Mouse (Mus musculus): ENCODE results near the gene St6galnac5. TPM values are rescaled to one million over a fixed set of nuclear protein-coding genes. Genes with fewer than 3 reads are reported as not detected.

Gene St6galnac5
- polyA plus RNA-seq, 1 experiment from 2014 or later, result 0.66 TPM

DNA sequence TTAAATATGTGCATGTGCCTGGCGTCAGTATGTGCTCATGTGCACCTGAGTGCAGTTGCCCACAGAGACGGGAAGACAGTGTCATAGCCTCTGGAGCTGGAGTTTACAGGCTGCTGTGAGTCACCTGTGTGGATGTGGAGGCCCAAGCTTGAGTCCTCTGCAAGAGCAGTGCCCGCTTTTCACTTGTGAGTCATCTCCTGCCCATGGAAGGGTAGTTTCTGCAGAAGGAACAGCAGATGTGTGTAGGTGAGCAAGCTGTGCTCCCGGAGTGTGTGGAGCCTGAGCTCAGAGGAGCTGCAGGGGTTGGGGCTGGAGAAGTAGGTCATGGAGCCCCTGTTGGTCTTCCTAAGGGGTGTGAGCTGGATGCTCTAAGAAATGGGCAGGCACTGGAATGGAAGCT is 10.7 kb downstream of the St6galnac5 start:
- no peak for DNase-seq (ENCODE audit: low spot score)
- H3K9ac ChIP-seq (ENCODE audit: low read depth, low read length), result no peak overlapping the region
- WGBS, result 87% methylated on average over 4 of the region's 4 CpGs
- no peaks in the 10 kb centered on the region for H3K36me3 ChIP-seq (ENCODE audit: insufficient read depth, low read length)
- no peak for ATAC-seq (replicated peaks; ENCODE audit: low FRiP score, low read depth)
- H3K4me1 ChIP-seq (replicated peaks; ENCODE audit: insufficient read depth, low read length), result no peaks in the 10 kb centered on the region
- no peaks in the 10 kb centered on the region for H3K27me3 ChIP-seq (ENCODE audit: insufficient read depth, low read length)
- no peak for TF ChIP-seq CTCF (IDR thresholded peaks at IDR 0.05; ENCODE audit: low read depth)
- no peak overlapping the region for H3K4me3 ChIP-seq (replicated peaks; ENCODE audit: low read depth, low read length)
- H3K27ac ChIP-seq, result no peak overlapping the region
- no peak overlapping the region for H3K4me2 ChIP-seq (ENCODE audit: low read length)
- no peaks in the 10 kb centered on the region for H3K9me3 ChIP-seq (replicated peaks; ENCODE audit: low read length)

DNA sequence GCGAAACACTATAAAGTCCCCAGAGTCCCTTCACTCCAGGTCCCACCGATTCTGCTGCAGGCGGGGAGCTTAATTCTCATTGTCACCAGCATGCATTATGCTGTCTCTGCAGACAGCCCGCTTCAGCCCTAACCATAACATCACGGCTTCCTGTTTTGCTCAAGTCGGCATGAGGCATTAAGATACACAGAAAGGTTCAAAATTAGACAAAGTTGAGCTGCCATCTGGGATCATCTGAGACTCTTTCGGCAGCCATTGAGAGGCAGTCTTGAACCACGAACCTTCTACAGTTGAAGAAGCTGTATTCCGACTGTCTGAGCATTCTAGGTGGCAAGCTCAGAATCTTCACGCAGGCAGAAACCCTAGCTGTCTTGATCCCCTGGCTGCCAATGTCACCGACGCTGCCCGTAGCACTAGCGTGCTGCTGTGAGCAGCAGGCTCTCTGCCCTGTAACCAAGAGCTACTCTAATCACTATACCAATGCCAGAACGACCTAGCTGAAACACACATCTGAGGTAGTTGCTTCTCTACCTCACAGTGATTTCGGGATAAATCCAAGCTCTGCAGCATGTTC is 12.2 kb downstream of the St6galnac5 start:
- H3K4me3 ChIP-seq (replicated peaks; ENCODE audit: low read depth, low read length), result no peak overlapping the region
- no peak overlapping the region for H3K9ac ChIP-seq (ENCODE audit: low read depth, low read length)
- H3K27me3 ChIP-seq (ENCODE audit: insufficient read depth, low read length), result no peaks in the 10 kb centered on the region
- no peaks in the 10 kb centered on the region for H3K9me3 ChIP-seq (replicated peaks; ENCODE audit: low read length)
- DNase-seq (ENCODE audit: low spot score) (no peak), ATAC-seq (replicated peaks; ENCODE audit: low FRiP score, low read depth) (no peak)
- no peaks in the 10 kb centered on the region for H3K4me1 ChIP-seq (replicated peaks; ENCODE audit: insufficient read depth, low read length)
- no peaks in the 10 kb centered on the region for H3K36me3 ChIP-seq (ENCODE audit: insufficient read depth, low read length)
- TF ChIP-seq CTCF (IDR thresholded peaks at IDR 0.05; ENCODE audit: low read depth), result no peak
- H3K27ac ChIP-seq, result no peak overlapping the region
- WGBS, result 66% methylated on average over 16 of the region's 16 CpGs
- H3K4me2 ChIP-seq (ENCODE audit: low read length), result no peak overlapping the region

DNA sequence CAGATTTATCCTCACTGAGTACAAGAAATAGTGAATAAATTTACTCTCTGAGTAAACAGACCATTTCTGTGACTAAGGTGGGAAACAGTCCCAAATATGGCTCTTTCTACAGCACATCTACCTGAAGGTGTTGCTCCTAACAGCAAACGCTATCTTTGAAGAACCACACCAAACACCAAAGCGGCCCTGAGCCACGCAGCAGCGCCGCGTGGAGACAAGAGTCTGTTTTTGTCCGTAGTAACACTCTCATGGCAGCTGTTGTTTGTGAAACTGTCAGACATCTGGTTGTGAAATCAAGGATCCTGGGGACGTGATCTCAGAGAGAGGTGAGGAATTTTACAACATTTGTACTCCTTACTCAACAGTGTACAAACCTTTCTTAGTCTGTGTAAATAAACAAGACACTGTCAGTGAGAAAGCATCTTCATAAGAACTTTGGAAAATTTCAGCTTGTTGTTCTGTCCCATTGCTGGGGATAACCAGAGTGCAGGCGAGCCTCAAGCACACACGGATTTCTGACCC is 20.1 kb downstream of the St6galnac5 start:
- Histone ChIP-seq H3K36me3 (ENCODE audit: insufficient read depth, low read length) (no peaks in the 10 kb centered on the region), H3K9me3 (replicated peaks; ENCODE audit: low read length) (no peaks in the 10 kb centered on the region), H3K27me3 (ENCODE audit: insufficient read depth, low read length) (no peaks in the 10 kb centered on the region), H3K4me3 (replicated peaks; ENCODE audit: low read depth, low read length) (no peak overlapping the region), H3K9ac (ENCODE audit: low read depth, low read length) (no peak overlapping the region), H3K4me2 (ENCODE audit: low read length) (no peak overlapping the region), H3K4me1 (replicated peaks; ENCODE audit: insufficient read depth, low read length) (no peaks in the 10 kb centered on the region), H3K27ac (no peak overlapping the region)
- ATAC-seq (replicated peaks; ENCODE audit: low FRiP score, low read depth), result no peak
- no peak for DNase-seq (ENCODE audit: low spot score)
- WGBS, result 50% methylated on average over 10 of the region's 10 CpGs
- no peak for TF ChIP-seq CTCF (IDR thresholded peaks at IDR 0.05; ENCODE audit: low read depth)

DNA sequence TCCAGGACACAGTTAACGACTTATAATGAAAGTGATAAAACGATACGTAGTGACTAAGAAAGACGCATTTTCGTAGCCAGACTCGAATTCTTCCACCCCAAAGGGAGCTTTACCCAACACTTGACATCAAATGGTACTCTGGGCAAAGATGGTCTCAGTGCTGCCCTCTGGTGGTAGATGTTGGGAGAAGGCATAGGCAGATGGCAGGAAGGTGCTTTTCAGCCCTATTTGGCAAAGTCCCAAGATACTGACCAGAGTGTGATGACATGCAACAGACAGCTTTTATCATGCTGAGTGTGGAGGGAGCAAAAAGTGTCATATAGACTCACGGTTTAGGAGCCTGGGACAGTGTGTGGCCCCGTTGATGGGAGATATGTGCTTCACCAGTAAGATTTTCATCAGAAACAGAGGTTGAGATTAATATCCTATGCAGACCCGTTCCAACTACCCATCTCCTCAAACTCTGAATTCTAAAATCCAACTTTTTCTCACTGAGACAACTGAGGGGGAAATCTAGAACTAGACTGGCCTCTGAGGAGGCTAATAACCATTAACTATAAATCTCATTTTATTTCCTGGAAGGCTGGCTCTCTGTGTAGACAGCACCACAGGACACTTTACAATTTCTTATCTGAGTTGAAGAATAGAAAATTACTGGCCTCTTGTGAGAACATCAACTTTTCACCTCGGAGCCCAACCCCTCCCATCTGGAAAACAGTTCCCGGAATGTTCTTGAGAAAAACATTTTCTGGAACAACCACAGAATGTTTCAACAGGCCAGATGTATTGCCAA is 23.5 kb downstream of the St6galnac5 start:
- DNase-seq (ENCODE audit: low spot score), result peak; percentile 71
- 0 out of 2 replicates have a peak, but pooled peaks have one; percentile 30 for ATAC-seq (replicated peaks; ENCODE audit: low FRiP score, low read depth)
- H3K4me1 ChIP-seq (replicated peaks; ENCODE audit: insufficient read depth, low read length), result no peaks in the 10 kb centered on the region
- no peak overlapping the region for H3K4me2 ChIP-seq (ENCODE audit: low read length)
- no peaks in the 10 kb centered on the region for H3K36me3 ChIP-seq (ENCODE audit: insufficient read depth, low read length)
- no peaks in the 10 kb centered on the region for H3K27me3 ChIP-seq (ENCODE audit: insufficient read depth, low read length)
- no peak overlapping the region for H3K9ac ChIP-seq (ENCODE audit: low read depth, low read length)
- 67% methylated on average over 11 of the region's 11 CpGs for WGBS
- no peak overlapping the region for H3K4me3 ChIP-seq (replicated peaks; ENCODE audit: low read depth, low read length)
- TF ChIP-seq CTCF (IDR thresholded peaks at IDR 0.05; ENCODE audit: low read depth), result peak; percentile 78
- H3K9me3 ChIP-seq (replicated peaks; ENCODE audit: low read length), result no peaks in the 10 kb centered on the region
- H3K27ac ChIP-seq, result no peak overlapping the region

DNA sequence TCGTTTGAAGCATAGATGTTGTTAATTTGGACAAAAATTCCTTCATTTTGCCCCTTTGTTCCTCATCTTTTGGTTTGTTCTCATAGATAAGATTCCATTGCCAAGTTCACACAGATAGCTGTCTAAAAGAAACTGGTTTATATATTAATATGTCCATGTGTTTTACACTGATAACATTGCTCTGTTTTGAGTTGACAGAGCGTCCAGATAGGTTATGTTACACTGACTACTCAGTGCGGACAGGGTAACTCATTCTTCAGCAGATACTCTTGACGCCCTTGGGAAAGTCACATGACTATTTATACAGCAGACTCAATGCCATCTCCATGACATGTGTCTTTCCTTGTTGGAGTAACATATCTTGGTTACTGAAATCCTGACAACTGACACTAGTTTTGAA is 25.3 kb downstream of the St6galnac5 start:
- H3K4me3 ChIP-seq (replicated peaks; ENCODE audit: low read depth, low read length), result no peak overlapping the region
- H3K36me3 ChIP-seq (ENCODE audit: insufficient read depth, low read length), result no peaks in the 10 kb centered on the region
- DNase-seq (ENCODE audit: low spot score), result no peak
- no peak overlapping the region for H3K4me2 ChIP-seq (ENCODE audit: low read length)
- 77% methylated on average over 4 of the region's 4 CpGs for WGBS
- no peaks in the 10 kb centered on the region for H3K27me3 ChIP-seq (ENCODE audit: insufficient read depth, low read length)
- no peak overlapping the region for H3K27ac ChIP-seq
- H3K4me1 ChIP-seq (replicated peaks; ENCODE audit: insufficient read depth, low read length), result no peaks in the 10 kb centered on the region
- H3K9me3 ChIP-seq (replicated peaks; ENCODE audit: low read length), result no peaks in the 10 kb centered on the region
- H3K9ac ChIP-seq (ENCODE audit: low read depth, low read length), result no peak overlapping the region
- ATAC-seq (replicated peaks; ENCODE audit: low FRiP score, low read depth), result no peak
- no peak for TF ChIP-seq CTCF (IDR thresholded peaks at IDR 0.05; ENCODE audit: low read depth)

DNA sequence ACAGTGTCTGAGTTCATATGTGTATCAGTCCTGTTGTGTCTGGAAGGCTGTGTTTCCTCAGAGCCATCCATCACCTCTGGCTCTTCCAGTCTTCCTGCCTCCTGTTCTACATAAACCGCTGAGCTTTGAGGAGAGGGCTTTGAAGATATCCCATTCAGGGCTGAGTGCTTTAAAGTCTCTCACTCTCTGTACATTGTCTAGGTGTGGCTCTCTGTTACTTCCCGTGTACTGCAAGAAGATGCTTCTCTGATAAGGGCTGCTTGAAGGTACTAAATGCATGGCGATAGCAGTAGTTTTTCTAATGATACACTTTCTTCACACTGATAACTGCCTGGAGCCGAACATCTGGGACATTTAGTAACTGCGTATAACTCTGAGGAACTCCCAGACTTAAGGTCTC is 26.0 kb downstream of the St6galnac5 start:
- Histone ChIP-seq H3K27ac (no peak overlapping the region), H3K9me3 (replicated peaks; ENCODE audit: low read length) (no peaks in the 10 kb centered on the region), H3K36me3 (ENCODE audit: insufficient read depth, low read length) (no peaks in the 10 kb centered on the region), H3K4me1 (replicated peaks; ENCODE audit: insufficient read depth, low read length) (no peaks in the 10 kb centered on the region), H3K9ac (ENCODE audit: low read depth, low read length) (no peak overlapping the region), H3K4me3 (replicated peaks; ENCODE audit: low read depth, low read length) (no peak overlapping the region), H3K27me3 (ENCODE audit: insufficient read depth, low read length) (no peaks in the 10 kb centered on the region), H3K4me2 (ENCODE audit: low read length) (no peak overlapping the region)
- ATAC-seq (replicated peaks; ENCODE audit: low FRiP score, low read depth) (no peak), DNase-seq (ENCODE audit: low spot score) (no peak)
- no peak for TF ChIP-seq CTCF (IDR thresholded peaks at IDR 0.05; ENCODE audit: low read depth)
- 67% methylated on average over 5 of the region's 5 CpGs for WGBS
